Mouse (Mus musculus): ENCODE measurements around the gene Syne3.

Gene Syne3

DNA sequence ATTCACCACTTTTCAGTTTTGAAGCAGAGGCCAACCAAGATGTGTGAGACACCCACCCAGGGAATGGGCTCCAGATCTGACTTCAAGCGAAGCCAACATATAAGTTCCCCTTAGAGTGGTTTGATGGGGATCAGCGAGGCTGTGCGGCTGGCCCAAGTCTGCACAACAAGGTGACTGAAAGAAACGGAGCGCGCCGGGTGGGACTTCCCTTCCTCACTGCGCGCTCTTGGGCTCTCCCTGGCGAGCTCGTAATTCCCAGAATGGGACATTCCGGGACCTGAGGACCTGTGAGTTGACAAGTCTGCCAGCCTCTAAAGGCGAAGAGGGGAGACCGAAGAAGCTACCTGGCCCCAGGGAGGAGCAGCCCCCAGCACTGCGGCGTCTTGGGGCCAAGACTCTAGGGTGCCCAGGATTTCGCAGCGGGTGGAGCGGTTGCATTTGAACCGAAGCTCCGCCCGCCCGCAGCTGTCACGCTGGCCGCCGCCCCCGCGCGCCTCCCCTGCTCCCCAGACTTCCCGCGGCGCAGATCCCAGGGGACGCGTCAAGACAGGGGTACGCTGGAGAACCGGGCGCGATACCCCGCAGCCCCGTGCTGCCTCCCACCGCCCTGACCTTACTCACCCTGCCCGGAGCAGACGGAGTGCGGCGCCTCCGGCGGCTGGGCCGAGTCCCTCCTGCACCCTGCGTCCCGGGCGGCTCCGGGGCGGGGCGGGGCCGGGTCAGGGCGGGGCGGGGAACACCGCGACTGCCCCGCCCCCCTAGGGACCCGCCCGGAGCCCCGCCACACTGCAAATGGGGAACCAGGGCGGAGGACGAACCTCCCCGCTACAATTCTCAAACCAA, at the start of gene Syne3:
Gene Syne3, minus strand, starts transcription at position 440 of the 843 bp plus-strand sequence.
- no peak for DNase-seq (ENCODE audit: extremely low spot score, low read depth, low spot score)

DNA sequence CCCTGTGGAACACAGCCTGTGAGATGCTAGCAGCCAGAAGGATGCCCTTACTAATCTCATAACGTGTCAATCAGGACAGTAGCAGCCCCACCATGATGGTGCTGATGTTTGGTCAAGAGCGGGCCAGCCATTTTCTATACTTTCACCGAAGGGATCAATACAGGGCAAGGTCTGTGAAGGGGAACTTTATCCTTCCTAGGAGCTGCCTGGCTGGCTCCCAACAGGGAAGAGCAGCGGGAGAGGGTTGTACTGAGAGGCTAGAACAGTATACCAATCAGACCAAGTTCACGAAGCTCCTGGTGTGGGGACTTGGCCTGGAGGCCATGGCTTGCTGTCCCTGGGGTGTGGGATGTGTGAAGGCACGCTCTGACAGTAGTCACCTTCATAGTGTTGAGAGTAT, 45.7 kb upstream of the Syne3 start:
- DNase-seq (ENCODE audit: extremely low spot score, low read depth, low spot score), result no peak

DNA sequence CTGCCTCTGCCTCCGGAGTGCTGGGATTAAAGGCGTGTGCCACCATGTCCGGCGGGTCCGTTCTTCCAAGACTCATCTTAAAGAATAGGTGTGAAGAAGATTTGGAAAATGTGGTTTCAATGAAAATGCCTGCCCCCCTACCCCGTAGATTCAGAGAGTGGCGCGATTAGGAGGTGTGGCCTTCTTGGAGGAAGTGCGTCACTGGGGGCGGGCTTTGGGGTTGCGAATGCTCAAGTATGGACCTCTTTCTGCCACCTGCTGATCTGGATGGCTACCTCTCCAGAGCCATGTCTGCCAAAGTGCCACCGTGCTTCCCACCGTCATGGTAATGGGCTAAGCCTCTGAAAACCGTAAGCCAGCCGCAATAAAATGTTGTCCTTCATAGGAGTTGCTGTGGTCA, 44.4 kb upstream of the Syne3 start:
- DNase-seq (ENCODE audit: extremely low spot score, low read depth, low spot score), result no peak

DNA sequence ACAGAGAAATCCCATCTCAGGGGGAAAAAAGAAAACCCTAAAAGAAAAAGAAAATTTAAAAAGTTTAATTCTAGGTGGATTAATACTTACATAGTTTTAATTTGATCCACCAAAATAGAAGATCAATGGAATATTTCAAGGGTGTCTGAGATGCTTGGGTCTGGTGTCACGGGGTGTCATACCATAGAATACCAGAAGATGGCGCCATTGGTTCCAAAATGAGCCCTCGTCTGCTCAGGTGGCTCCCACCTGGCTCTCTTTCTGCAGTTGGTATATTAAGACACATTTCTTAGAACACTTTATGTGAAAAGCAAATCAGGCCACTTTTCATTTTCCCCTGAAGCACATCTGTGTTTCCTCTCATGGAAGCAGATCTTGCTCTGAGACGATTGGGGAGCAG, 41.3 kb upstream of the Syne3 start:
- peak; percentile 60 for DNase-seq (ENCODE audit: extremely low spot score, low read depth, low spot score)

DNA sequence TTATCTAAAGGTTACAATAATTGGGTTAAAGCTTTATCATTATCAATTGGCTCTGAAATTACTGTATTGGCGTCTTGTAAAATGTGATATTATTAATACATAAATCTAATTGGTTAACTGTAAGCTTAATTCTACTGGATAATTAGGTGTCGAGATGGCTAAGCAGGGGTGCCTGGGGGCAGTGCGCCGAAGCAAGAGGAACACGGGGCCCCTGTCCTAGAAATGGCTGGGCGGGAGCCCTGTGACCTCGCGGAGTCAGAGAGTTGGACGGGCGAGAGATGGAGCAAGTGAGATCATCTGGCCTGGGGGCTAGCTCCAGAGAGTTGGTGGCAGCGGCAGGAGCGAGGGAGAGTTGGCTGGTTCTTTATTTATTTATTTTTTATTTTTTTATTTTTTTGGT, 40.2 kb upstream of the Syne3 start:
- DNase-seq (ENCODE audit: extremely low spot score, low read depth, low spot score), result no peak

DNA sequence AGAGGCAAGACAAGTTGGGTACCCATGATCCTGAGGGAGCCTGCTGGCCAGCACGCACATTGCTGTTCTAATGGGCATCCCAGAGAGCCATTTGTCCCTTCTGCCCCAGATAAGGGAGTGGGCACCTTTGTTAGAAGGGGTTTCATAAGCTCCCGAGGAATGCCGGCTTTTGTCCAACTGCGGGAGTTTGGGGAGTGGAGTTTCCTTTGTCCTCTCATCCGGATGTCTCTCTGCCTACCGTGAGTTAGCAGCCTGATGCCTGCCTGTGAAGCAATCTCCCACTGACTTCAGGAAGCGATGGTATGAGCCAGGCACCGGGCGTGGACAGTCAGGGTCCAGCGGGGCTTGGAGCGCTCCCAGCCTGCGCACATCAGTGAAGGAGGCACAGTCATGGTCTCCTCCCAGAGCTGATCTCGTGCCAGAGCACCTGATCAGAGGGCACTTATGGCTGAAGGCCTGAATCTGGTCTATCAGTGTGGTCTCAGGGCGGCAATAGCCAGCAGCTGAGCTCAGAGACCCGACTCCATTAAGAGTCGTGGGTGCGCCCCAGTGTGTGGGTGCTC, 38.8 kb upstream of the Syne3 start:
- no peak for DNase-seq (ENCODE audit: extremely low spot score, low read depth, low spot score)

DNA sequence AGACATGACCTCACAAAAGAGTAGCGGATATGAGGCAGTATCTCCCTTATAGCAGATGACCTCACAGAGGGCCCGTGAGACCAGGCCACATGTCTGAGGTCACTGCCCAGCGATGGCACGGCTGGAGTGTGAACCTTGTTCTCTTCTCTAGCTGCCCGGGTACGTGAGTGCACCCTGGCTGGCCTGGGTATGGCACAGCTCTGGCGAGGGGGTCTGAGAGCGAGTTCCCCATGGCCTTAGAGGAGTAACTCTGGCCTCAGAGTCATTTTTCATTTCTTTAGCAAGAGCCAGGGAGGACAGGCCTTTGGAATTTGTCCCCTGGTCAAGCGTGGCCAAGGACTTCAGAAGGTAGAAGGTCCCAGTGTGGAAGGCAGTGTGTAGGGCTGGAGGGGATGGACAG, 35.2 kb upstream of the Syne3 start:
- no peak for DNase-seq (ENCODE audit: extremely low spot score, low read depth, low spot score)

DNA sequence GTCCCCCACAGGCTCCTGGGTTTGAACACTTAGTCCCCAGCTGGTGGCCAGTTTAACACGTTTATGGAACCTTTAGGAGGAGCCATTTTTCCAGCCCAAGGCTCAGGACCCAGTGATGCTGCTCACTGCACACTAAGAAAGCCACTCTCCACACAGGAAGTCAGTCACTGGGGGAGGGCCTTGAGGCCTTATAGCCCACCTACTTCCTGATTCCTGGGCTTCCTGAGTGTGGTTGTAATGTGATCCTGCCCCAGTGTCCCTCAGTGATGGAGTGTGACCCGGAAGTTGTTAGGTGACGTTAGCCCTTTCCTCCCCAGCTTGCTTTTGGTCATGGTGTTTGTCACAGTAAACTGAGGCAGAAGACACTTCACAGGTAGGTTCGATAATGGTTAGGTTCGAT, 33.5 kb upstream of the Syne3 start:
- DNase-seq (ENCODE audit: extremely low spot score, low read depth, low spot score), result no peak

DNA sequence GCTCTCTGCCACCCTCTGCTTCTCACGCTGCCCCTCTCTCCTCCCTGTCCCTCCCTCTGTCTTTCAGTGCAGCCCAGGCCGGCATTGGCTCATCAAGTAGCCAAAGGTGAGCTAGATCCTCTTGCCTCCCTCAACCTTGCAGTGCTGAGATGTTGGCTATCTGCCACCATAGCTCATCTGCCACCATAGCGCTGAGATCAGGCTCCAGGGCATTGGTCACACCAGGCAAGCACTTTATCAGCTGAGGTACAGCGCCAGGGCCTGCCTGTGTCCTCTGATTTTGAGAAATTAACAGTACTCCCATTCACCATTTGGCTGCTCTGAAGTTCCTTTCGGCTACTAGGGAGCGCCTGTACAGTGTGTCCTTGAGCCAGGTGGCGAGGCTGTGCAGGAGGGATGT, 31.3 kb upstream of the Syne3 start:
- DNase-seq (ENCODE audit: extremely low spot score, low read depth, low spot score), result no peak

DNA sequence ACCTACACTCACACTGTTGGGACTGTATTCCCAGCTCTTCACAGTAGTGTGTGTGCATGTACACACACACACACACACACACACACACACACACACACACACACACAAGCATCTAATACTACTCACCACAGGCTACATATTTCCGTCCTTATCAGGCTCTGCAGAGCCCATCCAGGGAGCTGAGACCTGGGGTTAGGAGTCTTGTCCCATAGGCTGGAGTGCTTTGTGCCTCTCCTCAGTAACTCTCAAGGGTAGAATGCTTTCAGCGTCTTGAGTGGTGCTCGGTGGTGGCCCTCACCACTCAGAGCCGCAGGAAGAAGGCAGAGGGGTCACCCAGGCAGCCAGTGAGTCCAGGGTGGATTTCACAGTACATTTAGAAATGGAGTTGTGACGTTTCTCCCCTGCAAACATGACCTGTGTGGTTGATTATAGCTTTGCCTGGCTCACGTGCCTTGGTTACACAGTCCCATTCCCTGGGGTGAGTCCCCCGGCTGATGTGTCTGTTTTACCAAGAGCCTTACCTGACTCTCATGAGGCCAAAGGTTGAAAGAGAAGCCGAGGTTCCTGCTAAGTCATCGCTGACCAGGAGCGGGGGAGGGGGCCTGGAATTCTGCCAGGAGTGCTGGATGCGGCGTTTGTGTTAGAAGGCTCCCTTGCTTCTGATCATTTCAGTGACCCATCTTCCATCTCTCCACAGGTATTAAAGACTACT, 30.1 kb upstream of the Syne3 start:
- no peak for DNase-seq (ENCODE audit: extremely low spot score, low read depth, low spot score)

DNA sequence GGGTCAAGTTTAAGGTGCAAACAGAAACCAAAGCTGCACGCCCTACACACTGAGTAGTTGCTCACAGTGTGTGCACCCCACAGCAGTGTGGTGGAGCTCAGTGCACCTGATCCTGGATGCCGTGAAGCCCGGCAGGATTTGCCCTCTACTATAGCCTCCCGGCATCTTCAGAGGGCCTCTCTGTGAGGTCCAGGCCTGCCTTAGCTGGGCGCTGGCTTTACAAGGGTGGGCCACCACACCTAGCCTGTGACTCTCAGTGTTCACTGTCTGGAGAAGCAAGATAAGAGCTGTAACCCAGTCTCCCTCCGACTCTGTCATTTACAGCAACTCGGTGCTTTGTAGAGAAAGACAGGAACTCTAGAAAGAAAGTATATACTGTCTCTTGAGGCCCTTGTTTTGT, 29.3 kb upstream of the Syne3 start:
- no peak for DNase-seq (ENCODE audit: extremely low spot score, low read depth, low spot score)

DNA sequence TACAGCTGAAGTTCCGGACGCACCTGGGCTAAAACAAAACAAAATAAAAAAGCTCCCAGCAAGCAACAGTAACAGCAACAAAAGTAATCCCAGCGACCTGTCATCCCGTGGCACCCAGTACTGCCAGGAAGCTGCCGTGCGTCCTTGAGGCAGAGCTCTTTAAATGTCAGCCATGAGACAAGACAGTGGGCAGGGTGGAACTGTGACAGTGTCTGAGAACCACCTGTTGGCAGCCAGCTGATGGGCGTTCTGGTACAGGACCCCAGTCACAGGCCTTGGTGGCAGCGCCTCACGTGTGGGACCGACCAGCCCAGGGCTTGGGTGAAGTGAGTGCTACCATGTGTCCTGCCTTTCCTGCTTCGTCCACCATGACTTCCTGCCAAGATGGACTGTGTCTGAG, 28.6 kb upstream of the Syne3 start:
- DNase-seq (ENCODE audit: extremely low spot score, low read depth, low spot score), result no peak

DNA sequence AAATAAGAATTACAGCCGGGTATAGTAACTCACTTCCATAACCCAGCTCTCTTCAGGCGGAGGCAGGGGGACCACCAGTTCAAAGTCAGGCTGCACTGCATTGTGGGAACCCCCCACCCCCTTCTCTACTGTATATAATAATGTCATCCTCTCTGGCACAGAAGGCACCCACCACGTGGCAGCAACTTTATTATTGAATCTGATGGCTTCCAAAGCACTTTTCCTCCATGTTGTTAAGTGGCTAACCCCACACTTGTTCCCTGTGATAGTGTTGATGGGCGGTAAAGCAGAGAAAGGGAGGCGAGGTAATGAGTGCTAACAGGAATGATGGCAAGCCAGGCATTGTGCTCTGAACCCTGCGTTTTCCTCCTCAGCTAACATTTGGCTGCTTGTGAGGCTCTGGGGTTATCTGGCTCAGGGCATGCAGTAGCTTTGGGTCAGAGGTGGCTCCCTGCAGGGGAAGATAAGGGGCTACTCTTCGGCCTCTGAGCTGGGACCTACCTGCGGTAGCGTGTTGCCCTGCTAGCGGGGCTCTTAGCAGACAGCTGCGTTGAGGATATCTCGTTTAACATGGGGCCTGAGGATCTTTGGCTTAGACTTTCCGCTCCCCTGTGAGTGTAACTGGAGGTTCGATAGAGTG, 24.6 kb upstream of the Syne3 start:
- DNase-seq (ENCODE audit: extremely low spot score, low read depth, low spot score), result no peak

DNA sequence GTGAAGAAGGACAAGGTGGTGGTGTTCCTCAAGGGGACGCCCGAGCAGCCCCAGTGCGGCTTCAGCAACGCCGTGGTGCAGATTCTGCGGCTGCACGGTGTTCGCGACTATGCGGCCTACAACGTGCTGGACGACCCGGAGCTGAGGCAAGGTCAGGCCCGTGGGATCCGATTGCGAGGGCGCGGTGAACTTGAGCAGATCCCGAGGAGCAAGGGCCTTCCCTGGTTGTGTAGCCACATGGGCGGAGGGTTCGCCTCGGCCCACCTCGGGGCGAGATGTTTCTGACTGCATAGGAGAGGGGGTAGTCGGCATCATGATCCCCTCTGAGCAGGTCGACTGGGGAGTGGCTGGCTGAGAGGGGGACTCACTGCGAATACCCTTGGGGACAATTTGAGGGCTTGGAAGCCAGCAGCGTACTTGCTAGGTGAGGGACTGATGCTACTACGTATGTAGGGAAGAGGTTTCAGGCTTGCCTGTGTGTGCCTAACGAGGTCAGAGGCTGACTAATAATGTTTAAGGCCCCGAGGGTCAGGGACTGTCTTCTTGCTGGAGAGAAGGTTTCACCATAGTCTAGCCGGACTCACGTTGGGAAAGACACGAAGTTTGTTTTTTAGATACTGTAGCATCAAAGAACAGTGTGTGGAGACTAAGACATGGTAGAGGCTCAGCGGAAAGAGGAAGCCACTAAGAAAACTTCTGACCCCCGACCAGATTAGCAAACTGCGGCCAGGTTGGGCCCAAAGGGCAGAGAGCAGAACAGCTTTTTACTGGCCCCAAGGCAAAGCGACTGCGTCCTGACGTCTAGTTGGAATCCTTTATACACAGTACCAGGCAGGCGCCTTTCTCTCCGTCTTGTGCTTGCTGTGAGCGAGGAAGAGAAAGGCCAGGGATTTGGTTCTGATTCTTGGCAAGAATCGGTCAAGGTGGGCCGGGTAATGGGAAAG, 23.5 kb upstream of the Syne3 start:
- no peak for DNase-seq (ENCODE audit: extremely low spot score, low read depth, low spot score)

DNA sequence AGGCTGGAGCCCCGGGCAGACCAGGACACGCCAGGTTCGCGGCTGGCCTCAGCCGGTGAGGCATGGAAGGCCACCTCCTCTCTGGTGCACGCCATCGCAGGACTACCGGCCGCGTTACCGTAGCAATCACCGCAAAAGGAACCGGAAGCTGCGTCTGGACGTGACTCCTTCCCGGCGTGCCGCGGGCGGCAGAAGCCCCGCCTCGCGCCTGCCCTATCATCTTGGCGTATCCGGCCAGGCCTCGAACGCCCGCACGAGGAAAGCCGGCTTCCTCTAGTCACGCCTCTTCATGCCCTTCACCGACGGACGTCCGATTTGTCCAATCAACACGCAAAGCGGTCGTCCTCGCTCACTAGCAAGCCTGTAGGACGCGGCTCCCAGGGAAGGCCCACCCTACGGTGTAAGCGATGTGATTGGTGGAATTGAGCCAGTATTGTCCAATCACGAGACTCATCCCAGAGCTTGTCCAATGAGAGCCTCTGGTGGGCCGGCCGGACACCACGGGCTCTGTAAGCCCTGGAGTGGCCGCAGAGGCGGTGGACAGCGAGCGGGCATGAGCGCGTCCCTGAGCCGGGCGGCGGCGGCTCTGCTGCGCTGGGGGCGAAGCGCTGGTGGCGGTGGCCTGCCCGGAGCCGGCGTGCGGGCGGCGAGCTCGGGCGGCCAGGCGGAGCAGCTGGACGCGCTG, 22.7 kb upstream of the Syne3 start, which contains the start of gene Glrx5:
Gene Glrx5, plus strand, starts transcription at position 542 of the 685 bp plus-strand sequence.
- peak; percentile 99 for DNase-seq (ENCODE audit: extremely low spot score, low read depth, low spot score)

DNA sequence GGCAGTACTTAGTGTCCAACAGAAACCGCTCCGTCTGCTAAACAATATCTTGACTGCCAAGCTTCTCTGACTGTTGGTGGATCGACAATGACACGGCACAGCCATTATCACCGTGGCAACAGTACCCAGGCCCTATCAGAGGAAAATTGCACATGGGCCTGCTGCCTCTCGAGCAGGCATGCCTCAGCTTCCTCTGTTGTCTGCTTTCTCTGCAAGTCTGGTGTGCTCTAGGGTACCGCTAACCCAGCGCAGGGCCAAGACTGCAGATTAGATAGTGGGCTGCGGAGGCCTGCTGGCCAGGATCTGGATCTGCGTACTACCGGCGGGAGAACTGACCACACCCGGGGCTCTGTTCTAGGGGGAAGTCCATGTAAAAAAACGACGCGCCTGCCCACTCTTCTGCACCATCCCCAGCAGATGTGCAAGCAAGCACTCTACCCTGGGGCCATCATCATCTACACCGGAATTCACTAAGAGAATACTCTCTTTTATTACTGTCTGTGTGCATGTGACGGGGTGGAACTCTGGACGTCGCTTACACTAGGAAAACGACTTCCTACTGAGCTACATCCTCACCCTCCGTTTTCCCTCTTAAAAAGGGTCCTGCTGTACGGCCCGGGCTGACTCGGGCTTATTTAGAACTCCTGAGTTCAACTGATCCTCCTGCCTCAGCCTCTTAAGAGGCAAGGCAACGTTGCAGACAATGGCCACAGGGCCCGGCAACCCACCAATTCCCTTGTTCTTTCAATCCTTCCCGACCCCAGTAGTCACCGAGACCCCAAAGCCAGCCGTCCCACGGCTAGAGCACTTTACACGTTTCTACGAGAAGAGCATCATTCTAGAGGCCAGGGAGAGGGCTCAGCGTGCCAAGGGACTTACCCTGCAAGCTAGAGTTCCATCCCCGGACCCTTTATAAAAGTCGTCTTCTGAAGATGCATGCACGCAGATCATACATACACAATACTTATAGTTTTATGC, 21.8 kb upstream of the Syne3 start:
- DNase-seq (ENCODE audit: extremely low spot score, low read depth, low spot score), result no peak

DNA sequence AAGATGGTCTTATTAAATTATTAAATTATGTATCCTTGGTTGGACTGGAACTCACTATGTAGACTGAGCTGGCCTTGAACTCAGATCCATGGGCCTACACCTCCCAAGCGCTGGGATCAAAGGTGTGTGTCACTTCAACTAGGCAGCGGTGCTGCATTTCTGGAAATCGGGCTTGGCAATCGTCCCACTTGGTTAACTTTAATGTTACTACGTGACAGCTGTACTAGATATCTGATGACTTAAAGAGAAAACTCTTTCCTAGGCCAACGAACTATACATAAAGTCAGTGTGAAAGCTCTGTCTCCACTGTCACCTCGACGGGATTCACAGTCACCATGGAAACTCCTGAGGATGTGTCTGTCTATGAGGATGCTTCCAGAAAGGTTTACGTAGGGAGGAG, 20.3 kb upstream of the Syne3 start:
- no peak for DNase-seq (ENCODE audit: extremely low spot score, low read depth, low spot score)

DNA sequence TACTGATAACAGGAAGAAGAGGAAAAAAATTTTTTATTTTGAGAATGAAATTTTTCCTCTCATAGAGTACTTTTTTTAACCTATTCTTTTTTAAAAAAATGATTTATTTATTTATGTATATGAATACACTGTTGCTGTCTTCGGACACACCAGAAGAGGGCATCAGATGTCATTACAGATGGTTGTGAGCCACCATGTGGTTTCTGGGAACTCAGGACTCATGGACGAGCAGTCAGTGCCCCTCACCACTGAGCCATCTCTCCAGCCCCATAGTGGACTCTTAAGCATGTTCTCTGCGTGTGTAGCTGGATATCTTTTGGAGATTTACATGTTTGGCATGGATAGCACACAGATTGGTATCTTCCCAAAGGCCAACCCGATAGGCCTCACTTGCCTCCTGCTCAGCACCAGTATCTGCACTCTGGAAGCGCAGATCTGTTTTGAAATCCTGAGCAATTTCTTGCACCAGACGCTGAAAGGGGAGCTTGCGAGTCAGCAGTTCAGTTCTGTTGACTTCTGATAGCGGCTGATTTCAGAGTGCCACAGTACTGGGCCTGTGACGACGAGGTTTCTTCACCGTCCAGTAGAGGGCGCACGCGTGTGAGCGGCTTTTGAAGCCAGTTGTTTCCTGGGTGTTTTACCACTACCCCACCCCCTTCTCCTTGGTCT, 17.8 kb upstream of the Syne3 start:
- DNase-seq (ENCODE audit: extremely low spot score, low read depth, low spot score), result no peak

All from hindlimb bud, embryonic 11.5 days (tissue).